Mouse (Mus musculus) CH12.LX (cell line): ENCODE measurements around the gene Nipsnap2.

Experiments used
- USF2 ChIP-seq: conservative IDR thresholded peaks from 2 replicates; pipeline ENCODE4 v1.6.1; 2011; ENCODE audit warnings: low read depth, low read length, improper control_type of control experiment
- ZNF384 ChIP-seq: IDR thresholded peaks from 2 replicates; pipeline ENCODE4 v1.6.1; 2012; ENCODE audit warnings: low read depth, low read length, improper control_type of control experiment, inconsistent platforms

- TF ChIP-seq ZNF384 (no peak), USF2 (no peak)
Measured at GRCm38 (mm10) chr5:129726784-129727183, 1.9 kb downstream of the Nipsnap2 start.
